Mouse (Mus musculus) c-Kit-positive CD71-negative TER-119-negative erythroid progenitor cells, embryonic 14.5 days (primary cell): ENCODE measurements around the gene Pde3a.

Experiments used
- DNase-seq: peaks from one replicate; pipeline ENCODE4 v3.0.0-alpha.2; 2013; ENCODE audit warnings: low read depth

The Pde3a gene

GRCm38 (mm10) chr6:141248691-141249584 lies at the start of gene Pde3a:
Gene Pde3a (plus strand): TSS chr6:141249269.
- no peak for DNase-seq

DNA sequence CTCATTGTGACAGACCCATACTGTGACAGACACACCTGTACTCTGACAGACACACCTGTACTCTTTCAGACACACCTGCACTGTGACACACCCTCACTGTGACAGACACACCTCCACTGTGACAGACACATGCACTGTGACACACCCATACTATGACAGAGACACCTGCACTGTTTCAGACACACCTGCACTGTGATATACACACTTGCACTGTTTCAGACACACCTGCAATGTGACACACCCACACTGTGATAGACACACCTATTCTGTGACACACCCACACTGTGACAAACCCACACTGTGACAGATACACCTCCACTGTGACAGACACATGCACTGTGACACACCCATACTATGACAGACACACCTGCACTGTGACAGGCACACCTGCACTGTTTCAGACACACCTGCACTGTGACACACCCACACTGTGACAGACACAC lies 48.9 kb upstream of the Pde3a start:
- no peak for DNase-seq

DNA sequence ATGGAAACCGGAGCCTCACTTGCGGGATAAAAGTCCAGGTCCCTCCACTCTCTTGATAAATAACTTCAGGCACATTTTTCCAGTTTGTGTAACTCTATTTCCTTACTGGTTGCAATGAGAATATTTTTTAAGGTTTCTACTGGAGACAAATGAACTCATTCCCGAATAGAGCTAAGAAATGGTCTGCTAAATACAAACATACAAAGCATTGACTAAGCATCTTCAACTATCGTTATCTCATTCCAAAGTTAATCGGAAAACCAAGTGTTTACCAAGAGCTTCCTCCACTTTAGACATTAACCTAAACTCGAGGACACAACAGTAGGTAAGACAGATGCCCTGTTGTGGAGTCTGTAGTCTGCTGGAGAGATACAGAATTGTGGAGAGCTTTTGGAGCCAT lies 41.5 kb upstream of the Pde3a start:
- DNase-seq: no peak

DNA sequence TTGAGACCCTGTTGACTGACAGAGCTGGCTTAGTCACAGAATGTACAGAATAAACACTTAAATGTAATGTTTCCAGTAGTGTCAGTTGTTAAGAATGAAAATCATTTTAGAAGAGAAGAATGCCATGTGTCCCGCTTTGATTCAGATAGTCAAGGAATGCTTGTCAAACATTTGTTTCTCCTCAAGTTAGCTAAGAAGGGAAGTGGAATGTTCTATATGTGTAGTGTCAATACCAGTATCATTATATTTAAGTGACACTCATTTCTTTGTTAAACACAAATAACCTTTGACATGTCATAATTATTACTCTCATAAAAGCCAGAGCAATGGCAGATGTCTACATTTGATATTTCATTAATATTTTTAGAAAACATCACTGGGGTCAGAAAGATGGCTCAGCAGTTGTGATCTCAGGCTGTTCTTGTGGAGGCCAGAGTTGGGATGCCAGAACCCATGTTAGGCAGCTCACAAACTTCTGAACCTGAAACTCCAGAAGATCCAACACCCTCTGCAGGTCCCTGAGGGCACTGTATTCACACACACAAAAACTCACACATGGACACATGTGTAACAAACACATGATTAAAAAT lies 40.7 kb upstream of the Pde3a start:
- DNase-seq: no peak

DNA sequence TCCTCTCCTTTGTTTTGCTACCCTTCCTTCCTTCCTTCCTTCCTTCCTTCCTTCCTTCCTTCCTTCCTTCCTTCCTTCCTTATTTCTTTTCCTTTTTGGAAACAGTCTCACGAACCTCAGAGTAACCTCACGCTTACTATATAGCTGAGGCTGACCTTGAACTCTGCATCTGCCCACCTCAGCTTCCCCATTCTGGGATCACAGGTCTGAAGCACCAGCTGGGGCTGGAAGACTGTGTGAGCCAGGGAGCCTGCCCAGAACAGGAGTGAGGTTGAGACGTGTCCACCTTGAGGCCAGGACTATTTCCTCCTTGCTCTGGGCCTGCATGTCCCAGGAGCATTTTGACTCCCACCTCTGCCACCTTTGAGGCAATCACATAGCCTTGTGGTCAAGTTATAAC lies 39.0 kb upstream of the Pde3a start:
- DNase-seq: no peak

- no peak for DNase-seq
Observed at GRCm38 (mm10) chr6:141221081-141221480, 28.0 kb upstream of the Pde3a start.

DNA sequence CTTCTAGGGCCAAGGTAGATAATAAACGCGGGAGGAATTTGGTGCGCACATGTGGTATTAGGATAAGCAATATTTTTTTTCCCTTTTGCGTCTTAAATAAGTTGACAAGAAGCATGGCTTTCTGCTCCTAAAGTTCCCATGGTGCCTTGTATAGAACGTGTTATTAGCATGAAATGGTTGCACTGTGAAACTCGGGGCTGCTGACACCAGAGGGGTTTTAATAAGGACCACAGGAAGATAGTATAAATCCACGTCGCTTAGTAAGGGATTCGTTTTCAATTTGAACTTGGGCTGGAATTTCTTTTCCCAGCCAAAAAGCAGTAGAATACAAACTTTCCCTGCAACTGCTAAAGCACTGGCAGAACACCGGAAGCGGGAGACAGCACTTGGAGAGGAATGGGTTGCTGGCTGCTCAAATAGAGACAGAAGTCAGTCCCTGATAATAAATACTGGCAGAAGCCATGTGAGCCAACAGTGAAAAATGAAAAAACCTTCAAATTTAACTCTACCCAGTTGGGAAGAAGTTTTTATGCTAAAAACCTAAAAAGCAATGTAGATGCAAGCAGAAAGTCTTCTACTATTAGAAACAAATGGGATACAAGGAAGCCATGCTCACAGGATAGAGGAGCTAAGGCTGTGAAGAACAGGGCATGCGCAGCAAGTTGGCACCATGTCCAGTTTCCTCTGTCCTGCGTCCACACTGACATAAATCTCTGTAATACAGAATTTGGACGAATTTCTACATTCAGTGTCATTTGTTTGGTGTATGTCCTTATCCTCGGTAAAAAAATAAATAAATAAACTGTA lies 22.0 kb upstream of the Pde3a start:
- no peak for DNase-seq

DNA sequence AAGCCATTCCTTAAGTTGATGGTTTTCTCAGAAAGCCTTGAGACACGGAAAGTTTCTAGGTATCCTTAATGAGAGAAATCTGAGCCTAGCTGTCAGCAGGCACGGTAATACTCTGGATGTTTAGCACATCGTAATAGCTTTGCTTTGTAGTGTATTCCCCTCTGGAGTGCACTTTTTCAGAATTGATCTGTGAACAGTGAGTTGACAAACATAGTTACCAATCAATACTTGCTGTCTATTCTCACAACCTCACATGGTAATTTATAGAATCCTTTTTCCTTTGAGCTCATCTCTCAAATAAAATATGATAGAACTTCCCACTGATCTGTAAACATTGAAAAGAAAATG lies 21.4 kb upstream of the Pde3a start:
- DNase-seq: no peak

DNA sequence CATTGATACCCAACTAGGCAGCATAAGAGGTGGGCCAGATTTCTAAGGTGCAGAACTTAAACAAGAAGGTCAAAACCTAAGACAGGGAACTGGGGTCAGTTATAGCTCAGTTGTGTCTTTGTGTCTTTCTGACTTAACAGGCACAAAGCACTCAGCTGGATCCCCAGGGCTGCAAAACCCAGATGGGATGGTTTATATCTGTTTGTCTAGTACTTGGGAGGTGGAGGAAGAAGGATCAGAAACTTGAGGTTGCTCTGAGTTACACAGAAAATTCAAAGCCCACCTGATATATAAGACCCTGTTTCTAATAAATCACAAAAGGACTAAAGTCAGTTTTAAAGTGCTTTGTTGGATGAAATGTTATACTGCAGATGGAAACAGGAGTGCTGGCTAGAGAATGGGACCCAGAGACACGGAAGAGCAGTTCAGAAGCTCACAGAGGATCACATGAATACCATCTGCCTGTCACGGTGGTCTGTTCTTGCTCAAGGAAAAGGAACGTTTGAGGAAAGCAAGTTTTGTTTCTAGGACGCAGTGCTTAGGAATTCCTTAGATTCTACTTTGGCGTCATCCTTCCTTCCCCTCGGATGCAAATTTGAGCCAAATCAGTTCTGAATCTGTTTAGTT lies 16.2 kb upstream of the Pde3a start:
- DNase-seq: no peak

DNA sequence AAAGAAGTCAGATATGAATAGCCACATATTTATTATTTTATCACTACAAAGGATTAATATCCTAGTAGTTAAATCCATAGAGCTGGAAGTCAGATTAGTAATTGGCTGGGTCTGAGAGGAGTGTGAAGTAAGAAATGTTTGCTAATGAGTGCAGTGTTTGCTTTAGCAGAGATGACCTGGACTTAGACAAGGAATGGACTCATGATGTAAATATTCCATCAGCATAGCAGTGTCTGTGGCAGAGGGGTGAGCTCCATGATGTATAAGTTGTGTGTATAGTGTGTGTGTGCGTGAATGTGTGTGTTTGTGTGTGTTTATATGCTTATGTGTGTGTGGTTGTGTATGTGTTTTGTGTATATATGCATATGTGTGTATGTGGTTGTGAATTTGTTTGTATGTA lies 7.3 kb upstream of the Pde3a start:
- no peak for DNase-seq

GRCm38 (mm10) chr6:141245089-141245488 lies 4.0 kb upstream of the Pde3a start:
- DNase-seq: no peak

DNA sequence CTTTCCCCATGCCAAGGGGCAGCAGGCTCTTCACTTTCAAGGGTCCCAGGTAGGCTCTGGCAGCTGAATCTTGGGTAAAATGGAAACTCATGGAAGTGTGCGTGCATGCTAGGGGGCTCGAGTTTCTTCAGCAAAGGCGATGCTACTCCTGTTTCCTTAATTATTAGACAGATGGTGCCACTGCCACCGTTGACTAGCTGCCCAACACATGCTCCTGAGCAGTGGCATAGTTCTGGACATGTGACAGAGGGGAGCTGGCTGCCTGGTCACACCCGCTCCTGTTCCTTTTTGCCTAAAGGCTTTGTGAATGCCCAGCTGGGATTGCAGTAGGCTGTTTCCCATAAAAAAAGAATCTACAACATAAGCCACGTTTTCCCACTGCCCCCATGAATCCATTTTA lies 2.7 kb upstream of the Pde3a start:
- DNase-seq: no peak

DNA sequence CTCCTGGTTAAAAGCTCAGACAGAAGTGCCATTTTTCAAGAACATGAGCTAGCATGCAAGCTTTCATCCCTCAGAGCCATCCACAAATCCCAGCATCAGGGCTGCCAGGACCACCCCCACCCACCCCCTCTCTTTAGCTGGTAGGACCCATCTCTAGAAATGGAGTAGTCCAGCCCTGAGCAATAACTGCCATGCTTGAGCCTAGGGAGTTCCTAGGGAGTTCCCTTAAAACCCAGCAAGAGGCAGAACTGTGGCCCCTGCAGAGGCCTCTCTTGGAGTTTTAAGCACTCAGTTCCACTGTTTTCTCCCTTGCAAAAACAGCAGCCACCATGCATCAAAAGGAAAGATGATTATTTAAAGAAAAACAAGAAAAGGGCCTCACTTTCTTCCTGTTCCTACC lies 988 bp upstream of the Pde3a start:
- DNase-seq: no peak

DNA sequence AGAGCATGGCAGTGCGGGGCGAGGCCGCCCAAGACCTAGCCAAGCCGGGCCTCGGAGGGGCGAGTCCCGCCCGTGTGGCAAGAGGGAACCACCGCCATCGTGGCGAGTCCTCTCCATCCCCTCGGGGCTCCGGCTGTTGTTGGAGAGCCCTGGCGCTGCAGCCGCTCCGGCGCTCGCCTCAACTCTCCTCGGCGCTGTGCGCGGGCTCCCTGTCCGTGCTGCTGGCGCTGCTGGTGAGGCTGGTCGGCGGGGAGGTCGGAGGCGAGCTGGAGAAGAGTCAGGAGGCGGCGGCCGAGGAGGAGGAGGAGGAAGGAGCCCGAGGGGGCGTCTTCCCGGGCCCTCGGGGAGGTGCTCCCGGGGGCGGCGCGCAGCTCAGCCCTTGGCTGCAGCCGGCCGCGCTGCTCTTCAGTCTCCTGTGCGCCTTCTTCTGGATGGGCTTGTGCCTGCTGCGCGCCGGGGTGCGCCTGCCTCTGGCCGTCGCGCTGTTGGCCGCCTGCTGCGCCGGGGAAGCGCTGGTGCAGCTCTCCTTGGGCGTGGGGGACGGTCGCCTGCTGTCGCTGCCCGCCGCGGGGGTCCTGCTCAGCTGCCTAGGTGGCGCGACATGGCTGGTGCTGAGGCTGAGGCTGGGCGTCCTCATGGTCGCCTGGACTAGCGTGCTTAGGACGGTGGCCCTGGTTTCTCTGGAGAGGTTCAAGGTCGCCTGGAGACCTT lies 671 bp downstream of the Pde3a start:
- no peak for DNase-seq

GRCm38 (mm10) chr6:141250296-141250629 lies 1.2 kb downstream of the Pde3a start:
- no peak for DNase-seq

- no peak for DNase-seq
Observed at GRCm38 (mm10) chr6:141250984-141251383, 1.9 kb downstream of the Pde3a start.

DNA sequence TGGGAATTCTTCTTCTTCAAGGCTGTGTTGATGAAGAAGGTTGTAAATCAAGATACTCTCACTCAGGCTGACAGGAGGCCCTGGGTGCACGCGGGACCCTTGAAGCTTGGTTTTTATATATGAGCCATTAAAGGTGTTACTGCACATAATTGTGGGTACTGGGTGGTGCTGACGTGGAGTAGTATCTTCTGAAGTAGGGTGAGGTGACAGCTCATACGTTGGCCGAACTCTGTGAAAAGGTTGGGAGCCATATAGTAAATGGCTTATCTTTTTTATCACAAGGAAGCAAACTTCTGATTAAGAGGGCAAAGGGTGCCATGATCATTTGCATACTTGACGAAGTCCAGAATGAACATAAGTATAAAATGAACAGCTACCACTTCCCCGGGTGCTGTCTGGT lies 3.5 kb downstream of the Pde3a start:
- DNase-seq: no peak

DNA sequence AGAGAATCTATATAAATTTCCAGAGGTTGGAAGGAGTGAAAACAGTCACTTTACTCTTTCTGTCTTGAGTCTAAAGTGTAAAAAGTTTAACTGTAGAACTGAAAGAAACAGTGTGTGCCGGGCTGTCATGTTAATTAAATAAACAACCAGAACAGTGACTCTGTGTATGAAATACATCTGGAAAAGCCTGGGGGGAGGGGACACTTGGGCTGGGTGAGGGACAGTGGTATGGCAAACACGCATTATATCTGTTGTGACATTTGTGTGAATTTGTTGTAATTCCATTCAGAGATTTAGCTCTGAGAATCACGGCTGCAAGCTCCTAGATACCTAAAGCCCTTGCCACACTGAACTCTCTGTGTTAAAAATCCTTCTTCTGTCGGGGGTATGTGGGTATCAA lies 5.9 kb downstream of the Pde3a start:
- no peak for DNase-seq

- no peak for DNase-seq
Observed at GRCm38 (mm10) chr6:141256896-141257295, 7.8 kb downstream of the Pde3a start.

DNA sequence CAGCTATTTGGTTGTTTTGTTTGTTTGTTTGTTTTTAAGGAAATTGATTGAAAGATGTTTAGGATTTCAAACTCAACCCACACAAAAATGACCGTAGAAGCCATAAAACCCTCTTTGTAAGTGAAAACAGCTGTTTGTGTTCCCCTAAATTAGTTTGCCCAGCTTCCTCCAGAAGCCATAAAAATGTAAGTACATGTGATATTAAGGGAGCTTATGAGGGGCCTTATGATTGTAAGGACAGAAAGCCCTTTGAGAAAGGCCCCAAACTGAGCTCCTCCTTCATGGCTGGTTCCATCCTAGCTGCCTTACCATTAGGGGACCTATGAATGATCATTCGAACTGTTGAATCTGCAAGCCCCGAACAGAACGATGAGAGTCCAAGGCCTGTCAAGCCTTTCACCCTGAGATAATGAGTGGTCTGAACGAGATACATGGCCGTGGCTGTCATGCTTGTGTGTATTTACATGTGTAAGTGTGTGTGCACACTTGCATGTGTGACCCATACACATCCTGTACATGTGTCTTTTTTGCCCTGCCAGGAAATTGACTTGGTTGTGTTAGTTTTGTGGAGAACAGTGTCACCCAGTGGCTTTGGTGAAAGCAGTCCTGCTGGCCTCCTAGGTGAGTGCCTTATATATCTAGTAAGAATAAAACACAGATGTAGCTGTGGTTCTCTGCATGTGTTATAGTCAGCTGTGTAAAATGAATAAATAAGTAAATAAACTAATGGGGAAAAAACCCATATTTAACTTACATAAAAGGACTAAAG lies 8.5 kb downstream of the Pde3a start:
- no peak for DNase-seq

DNA sequence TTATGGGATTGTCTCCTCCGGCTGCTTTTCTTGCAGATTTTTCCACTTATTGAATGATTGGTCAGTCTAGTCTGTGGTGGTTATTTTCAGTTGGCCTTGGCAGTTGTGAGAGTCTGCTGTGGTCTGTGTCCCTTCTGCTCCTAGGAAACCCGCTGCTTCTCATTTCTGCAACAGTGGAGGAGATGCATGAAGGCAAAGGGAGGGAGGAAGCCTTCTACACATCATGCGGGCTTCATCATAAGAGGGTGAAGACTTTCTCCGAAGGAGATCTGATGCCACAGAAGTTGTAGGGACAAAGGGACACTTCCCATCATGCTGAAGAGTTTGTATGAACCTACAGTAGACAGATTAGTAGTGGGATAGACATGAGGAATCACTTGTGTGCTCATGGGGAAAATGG lies 16.2 kb downstream of the Pde3a start:
- no peak for DNase-seq
